Mouse (Mus musculus): ENCODE data around the gene Sf3a1. TPM values are rescaled to one million over a fixed set of nuclear protein-coding genes. Genes with fewer than 3 reads are reported as not detected.
A peak's percentile ranks its signal among the peaks of the same experiment; 100 is the strongest.

Gene Sf3a1
- total and polyA plus RNA-seq, 3 experiments: 32.1 to 101 (median 77.0) TPM

GRCm38 (mm10) chr11:4122226-4122625 lies 37.9 kb upstream of the Sf3a1 start:
- Histone ChIP-seq H3K4me3 (ENCODE audit: control insufficient read depth in 1 of 2, insufficient read depth in 1 of 2, low read depth in 2 of 2, low read length in 2 of 2) (peak overlapping the region; percentile 51 to 76), H3K9me3 (replicated peaks; ENCODE audit: insufficient read depth, low read length) (no peaks in the 10 kb centered on the region), H3K9ac (ENCODE audit: control insufficient read depth, low read depth, low read length, poor library complexity, severe bottlenecking) (peak overlapping the region; percentile 63), H3K4me1 (ENCODE audit: control insufficient read depth in 1 of 2, insufficient read depth in 2 of 2, low read length in 2 of 2) (peaks cover 8 to 38% of the 10 kb centered on the region in 2 experiments; a peak in 3 of 4 replicates), H3K79me2 (ENCODE audit: control insufficient read depth, insufficient read depth, low read length, poor library complexity) (no peaks in the 10 kb centered on the region), H3K36me3 (ENCODE audit: control insufficient read depth in 1 of 2, insufficient read depth in 2 of 2, low read length in 2 of 2) (peaks cover 0 to 16% of the 10 kb centered on the region in 2 experiments; a peak in 2 of 4 replicates), H3K27ac (ENCODE audit: control insufficient read depth, low read depth, low read length) (peak overlapping the region; percentile 82), H3K27me3 (ENCODE audit: control insufficient read depth in 1 of 2, insufficient read depth in 2 of 2, low read length in 2 of 2) (no peaks in the 10 kb centered on the region)
- DNase-seq (ENCODE audit: low read depth, low spot score): no peak
- TF ChIP-seq USF2 (IDR thresholded peaks at IDR 0.05; ENCODE audit: borderline replicate concordance in 1 of 2, insufficient read depth in 1 of 2, low read depth in 1 of 2, low read length in 2 of 2): no peak

GRCm38 (mm10) chr11:4122742-4123579 lies 37.2 kb upstream of the Sf3a1 start, which contains the start of gene Sec14l2:
Gene Sec14l2, minus strand, starts transcription at chr11:4123415.
- H3K79me2 ChIP-seq (ENCODE audit: control insufficient read depth, insufficient read depth, low read length, poor library complexity): no peaks in the 10 kb centered on the region
- peak within 1 kb of the TSS; percentile 82 for H3K27ac ChIP-seq (ENCODE audit: control insufficient read depth, low read depth, low read length)
- no peaks in the 10 kb centered on the region for H3K9me3 ChIP-seq (replicated peaks; ENCODE audit: insufficient read depth, low read length)
- H3K9ac ChIP-seq (ENCODE audit: control insufficient read depth, low read depth, low read length, poor library complexity, severe bottlenecking): peak within 1 kb of the TSS; percentile 63
- no peaks in the 10 kb centered on the region for H3K27me3 ChIP-seq (ENCODE audit: control insufficient read depth in 1 of 2, insufficient read depth in 2 of 2, low read length in 2 of 2)
- peak within 1 kb of the TSS; percentile 51 to 76 for H3K4me3 ChIP-seq (ENCODE audit: control insufficient read depth in 1 of 2, insufficient read depth in 1 of 2, low read depth in 2 of 2, low read length in 2 of 2)
- peaks cover 0 to 12% of the 10 kb centered on the region in 2 experiments; a peak in 2 of 4 replicates for H3K36me3 ChIP-seq (ENCODE audit: control insufficient read depth in 1 of 2, insufficient read depth in 2 of 2, low read length in 2 of 2)
- peak; percentile 94 for DNase-seq (ENCODE audit: low read depth, low spot score)
- peaks cover 4 to 32% of the 10 kb centered on the region in 2 experiments; a peak in 3 of 4 replicates for H3K4me1 ChIP-seq (ENCODE audit: control insufficient read depth in 1 of 2, insufficient read depth in 2 of 2, low read length in 2 of 2)
- TF ChIP-seq POLR2AphosphoS5 (IDR thresholded peaks at IDR 0.05; ENCODE audit: borderline replicate concordance, low read depth, low read length) (peak; percentile 68; the same call in 1 of the 2 replicates), POLR2A (IDR thresholded peaks at IDR 0.05; ENCODE audit: control insufficient read depth in 1 of 2, insufficient read depth in 1 of 2, low read depth in 1 of 2, low read length in 2 of 2, poor library complexity in 1 of 2) (peak; percentile 37 to 96; a peak in 2 of 4 replicates), HCFC1 (IDR thresholded peaks at IDR 0.05; ENCODE audit: low read depth, low read length) (peak; percentile 77), E2F4 (IDR thresholded peaks at IDR 0.05; ENCODE audit: borderline replicate concordance, low read depth, low read length) (no peak), SMC3 (IDR thresholded peaks at IDR 0.05; ENCODE audit: low read depth, low read length) (no peak), MYB (IDR thresholded peaks at IDR 0.05; ENCODE audit: low read depth, low read length) (no peak), CHD2 (IDR thresholded peaks at IDR 0.05; ENCODE audit: low read length) (no peak), RAD21 (IDR thresholded peaks at IDR 0.05; ENCODE audit: low read depth, low read length) (no peak), GATA1 (IDR thresholded peaks at IDR 0.05; ENCODE audit: low read depth, low read length) (no peak), POLR2AphosphoS2 (IDR thresholded peaks at IDR 0.05; ENCODE audit: low read length) (peak; percentile 97), BHLHE40 (IDR thresholded peaks at IDR 0.05; ENCODE audit: borderline replicate concordance, low read depth, low read length) (no peak), EP300 (IDR thresholded peaks at IDR 0.05; ENCODE audit: low read depth in 1 of 2, low read length in 2 of 2) (peak; percentile 21 to 30; a peak in 1 of 4 replicates), ZC3H11A (IDR thresholded peaks at IDR 0.05; ENCODE audit: low read depth, low read length) (no peak), MXI1 (IDR thresholded peaks at IDR 0.05; ENCODE audit: low read depth, low read length) (no peak; the same call in none of the 2 replicates), TAL1 (IDR thresholded peaks at IDR 0.05; ENCODE audit: low read length) (peak; percentile 30; the same call in 1 of the 2 replicates), CHD1 (IDR thresholded peaks at IDR 0.05; ENCODE audit: low read depth, low read length) (no peak), MAZ (IDR thresholded peaks at IDR 0.05; ENCODE audit: low read depth, low read length) (no peak; the same call in 1 of the 2 replicates), MAX (IDR thresholded peaks at IDR 0.05; ENCODE audit: low read length) (no peak; the same call in 1 of the 2 replicates), GABPA (IDR thresholded peaks at IDR 0.05; ENCODE audit: low read depth, low read length) (no peak), RCOR1 (IDR thresholded peaks at IDR 0.05; ENCODE audit: low read depth, low read length) (0 out of 2 replicates have a peak, but pooled peaks have one; percentile 26), TBP (IDR thresholded peaks at IDR 0.05; ENCODE audit: low read depth, low read length) (peak; percentile 94), MYC (IDR thresholded peaks at IDR 0.05; ENCODE audit: low read depth, low read length) (no peak; the same call in 1 of the 2 replicates), CTCF (IDR thresholded peaks at IDR 0.05 in 2 of 3, conservative IDR thresholded peaks at IDR 0.05 in 1 of 3; ENCODE audit: control insufficient read depth in 1 of 3, insufficient read depth in 1 of 3, low read depth in 2 of 3, low read length in 3 of 3, poor library complexity in 1 of 3, severe bottlenecking in 1 of 3) (no peak), NELFE (IDR thresholded peaks at IDR 0.05; ENCODE audit: low read depth, low read length) (peak; percentile 98), TCF12 (IDR thresholded peaks at IDR 0.05; ENCODE audit: low read depth, low read length) (peak; percentile 76), KAT2A (conservative IDR thresholded peaks at IDR 0.05; ENCODE audit: low read depth, low read length) (no peak), USF2 (IDR thresholded peaks at IDR 0.05; ENCODE audit: borderline replicate concordance in 1 of 2, insufficient read depth in 1 of 2, low read depth in 1 of 2, low read length in 2 of 2) (no peak), JUND (IDR thresholded peaks at IDR 0.05; ENCODE audit: low read depth, low read length) (0 out of 2 replicates have a peak, but pooled peaks have one; percentile 14), USF1 (IDR thresholded peaks at IDR 0.05; ENCODE audit: low read depth, low read length) (peak; percentile 3; the same call in 1 of the 2 replicates), SIN3A (IDR thresholded peaks at IDR 0.05; ENCODE audit: low read length) (peak; percentile 83)
